Mouse (Mus musculus) heart, adult 2 months (tissue): ENCODE results near the gene Caskin1. TPM values are rescaled to one million over a fixed set of nuclear protein-coding genes. Genes with fewer than 3 reads are reported as not detected.
"Not testable (repeated sequence)": the region's sequence is repeated elsewhere in the genome, so short reads cannot be mapped to it uniquely, and the experiment has no call there.

Source experiments
- DNase-seq, 2 experiments: peaks; one replicate each; pipeline ENCODE4 v3.0.0; 2021
- H3K27ac ChIP-seq: fragments of 200-600 bp; 2 replicates; pipeline ENCODE4 v1.8.1; 2022
- H3K27me3 ChIP-seq: fragments of 200-500 bp; 2 replicates; pipeline ENCODE4 v1.6.1; 2012; ENCODE audit warnings: mild to moderate bottlenecking, low read length, inconsistent platforms, mixed read lengths; ENCODE audit not compliant: control insufficient read depth, insufficient read depth
- H3K36me3 ChIP-seq: fragments of 200-500 bp; 2 replicates; pipeline ENCODE4 v1.6.1; 2012; ENCODE audit warnings: low read length, inconsistent platforms; ENCODE audit not compliant: control insufficient read depth, insufficient read depth
- H3K4me1 ChIP-seq: fragments of 200-500 bp; 2 replicates; pipeline ENCODE4 v1.6.1; 2011; ENCODE audit warnings: low read length; ENCODE audit not compliant: control insufficient read depth, insufficient read depth
- H3K4me3 ChIP-seq: fragments of 200-600 bp; 2 replicates; pipeline ENCODE4 v1.8.1; 2022
- H3K79me2 ChIP-seq: fragments of 200-500 bp; replicated peaks from 2 replicates; pipeline ENCODE4 v1.6.1; 2012; ENCODE audit warnings: mild to moderate bottlenecking, inconsistent platforms, low read length, moderate library complexity, mixed read lengths; ENCODE audit not compliant: control insufficient read depth, insufficient read depth
- H3K9ac ChIP-seq: fragments of 200-500 bp; 2 replicates; pipeline ENCODE4 v1.6.1; 2012; ENCODE audit warnings: low read depth, mild to moderate bottlenecking, control low read depth, inconsistent platforms, low read length, mixed read lengths
- CTCF ChIP-seq: fragments of 200-600 bp; IDR thresholded peaks from 2 replicates; pipeline ENCODE4 v1.8.1; 2022; ENCODE audit warnings: antibody characterized with exemption, mild to moderate bottlenecking, moderate library complexity
- EP300 ChIP-seq: fragments of 200-500 bp; IDR thresholded peaks from 2 replicates; pipeline ENCODE4 v1.6.1; 2011; ENCODE audit warnings: low read depth, low read length, control low read depth; ENCODE audit not compliant: insufficient read depth
- POLR2A ChIP-seq: fragments of 200-500 bp; IDR thresholded peaks from 2 replicates; pipeline ENCODE4 v1.6.1; 2011; ENCODE audit warnings: mild to moderate bottlenecking, low read depth, low read length, control low read depth; ENCODE audit not compliant: insufficient read depth
- WGBS: fragments of 180-500 bp; shearing (Covaris S2); methylation state at CpG from one replicate; pipeline ENCODE4 v1.1.7; 2018; 5-methylcytosine and 5-hydroxymethylcytosine counted together
- intact Hi-C: fragments of 180-260 bp; cut with DNase I; formaldehyde crosslinking; loops from one replicate; pipeline ENCODE4 v1.15.1; 2025
- polyA plus RNA-seq: library from polyadenylated mRNA; depleted of rRNA; stranded (reverse); fragments of >200 nt; gene quantifications from 2 replicates; pipeline ENCODE4 v1.2.3, GENCODE M21; 2012
- total RNA-seq, 2 experiments: library from RNA; stranded (reverse); gene quantifications; 2 replicates each; pipeline ENCODE4 v1.2.3; 2021

The Caskin1 gene
- total and polyA plus RNA-seq, 3 experiments, result 0.16 to 0.55 (median 0.45) TPM

- TF ChIP-seq POLR2A, result no peak
- no peak for TF ChIP-seq CTCF
- TF ChIP-seq EP300, result no peak
- H3K79me2 ChIP-seq, result 0 out of 2 replicates have a peak, but pooled peaks cover 2% of the 10 kb centered on the region
- 91% methylated on average over 8 of the region's 8 CpGs for WGBS
- H3K4me1 ChIP-seq, result no peaks in the 10 kb centered on the region
- H3K27me3 ChIP-seq, result no peaks in the 10 kb centered on the region
- intact Hi-C loops, result no loop called here
- no peak for DNase-seq
- H3K9ac ChIP-seq, result no peak overlapping the region
- H3K36me3 ChIP-seq, result no peaks in the 10 kb centered on the region
- no peak overlapping the region for H3K4me3 ChIP-seq
- H3K27ac ChIP-seq, result no peak overlapping the region
Observed at GRCm38 (mm10) chr17:24446590-24446989, 41.8 kb upstream of the Caskin1 start.

- Histone ChIP-seq H3K36me3 (peaks cover 3% of the 10 kb centered on the region; the same call in 1 of the 2 replicates), H3K27ac (no peak overlapping the region), H3K79me2 (0 out of 2 replicates have a peak, but pooled peaks cover 3% of the 10 kb centered on the region), H3K4me1 (peaks cover 3% of the 10 kb centered on the region), H3K27me3 (no peaks in the 10 kb centered on the region), H3K9ac (no peak overlapping the region), H3K4me3 (no peak overlapping the region)
- TF ChIP-seq POLR2A (no peak), CTCF (no peak), EP300 (no peak)
- no peak for DNase-seq
- WGBS, result 95% methylated on average over 6 of the region's 6 CpGs
- intact Hi-C loops, result no loop called here
Observed at GRCm38 (mm10) chr17:24449507-24449906, 38.9 kb upstream of the Caskin1 start.

- Histone ChIP-seq H3K27me3 (no peaks in the 10 kb centered on the region), H3K36me3 (peaks cover 3% of the 10 kb centered on the region; the same call in 1 of the 2 replicates), H3K9ac (no peak overlapping the region), H3K4me1 (peaks cover 3% of the 10 kb centered on the region), H3K79me2 (0 out of 2 replicates have a peak, but pooled peaks cover 3% of the 10 kb centered on the region), H3K27ac (no peak overlapping the region), H3K4me3 (no peak overlapping the region)
- no peak for TF ChIP-seq POLR2A
- WGBS, result 94% methylated on average over 6 of the region's 6 CpGs
- intact Hi-C loops, result loop anchor here (5.0 kb wide), 1 partner anchor 34 kb away; no protein-coding TSS in a partner anchor
- no peak for DNase-seq
Observed at GRCm38 (mm10) chr17:24451220-24451619, 37.2 kb upstream of the Caskin1 start.

GRCm38 (mm10) chr17:24453372-24453771, 35.0 kb upstream of the Caskin1 start:
- TF ChIP-seq EP300 (no peak), CTCF (no peak), POLR2A (no peak)
- no peak overlapping the region for H3K27ac ChIP-seq
- 79% methylated on average over 2 of the region's 2 CpGs for WGBS
- H3K27me3 ChIP-seq, result no peaks in the 10 kb centered on the region
- H3K79me2 ChIP-seq, result 0 out of 2 replicates have a peak, but pooled peaks cover 3% of the 10 kb centered on the region
- H3K9ac ChIP-seq, result no peak overlapping the region
- no peak overlapping the region for H3K4me3 ChIP-seq
- no peak for DNase-seq
- intact Hi-C loops, result loop anchor here (5.0 kb wide), 1 partner anchor 36 kb away; no protein-coding TSS in a partner anchor
- peaks cover 3% of the 10 kb centered on the region; the same call in 1 of the 2 replicates for H3K36me3 ChIP-seq
- H3K4me1 ChIP-seq, result peaks cover 3% of the 10 kb centered on the region

- H3K27ac ChIP-seq, result peak overlapping the region; percentile 97
- H3K27me3 ChIP-seq, result no peaks in the 10 kb centered on the region
- peak overlapping the region; percentile 86 for H3K4me3 ChIP-seq
- intact Hi-C loops, result loop anchor here (5.0 kb wide), 1 partner anchor 37 kb away; no protein-coding TSS in a partner anchor
- TF ChIP-seq EP300, result no peak
- no peak for TF ChIP-seq POLR2A
- no peak for TF ChIP-seq CTCF
- 0 out of 2 replicates have a peak, but pooled peaks cover 3% of the 10 kb centered on the region for H3K79me2 ChIP-seq
- peaks cover 3% of the 10 kb centered on the region for H3K4me1 ChIP-seq
- no peak for DNase-seq
- 3% methylated on average over 14 of the region's 14 CpGs for WGBS
- H3K36me3 ChIP-seq, result peaks cover 3% of the 10 kb centered on the region; the same call in 1 of the 2 replicates
- H3K9ac ChIP-seq, result peak overlapping the region; percentile 82
Observed at GRCm38 (mm10) chr17:24454218-24454755, 34.1 kb upstream of the Caskin1 start.

DNA sequence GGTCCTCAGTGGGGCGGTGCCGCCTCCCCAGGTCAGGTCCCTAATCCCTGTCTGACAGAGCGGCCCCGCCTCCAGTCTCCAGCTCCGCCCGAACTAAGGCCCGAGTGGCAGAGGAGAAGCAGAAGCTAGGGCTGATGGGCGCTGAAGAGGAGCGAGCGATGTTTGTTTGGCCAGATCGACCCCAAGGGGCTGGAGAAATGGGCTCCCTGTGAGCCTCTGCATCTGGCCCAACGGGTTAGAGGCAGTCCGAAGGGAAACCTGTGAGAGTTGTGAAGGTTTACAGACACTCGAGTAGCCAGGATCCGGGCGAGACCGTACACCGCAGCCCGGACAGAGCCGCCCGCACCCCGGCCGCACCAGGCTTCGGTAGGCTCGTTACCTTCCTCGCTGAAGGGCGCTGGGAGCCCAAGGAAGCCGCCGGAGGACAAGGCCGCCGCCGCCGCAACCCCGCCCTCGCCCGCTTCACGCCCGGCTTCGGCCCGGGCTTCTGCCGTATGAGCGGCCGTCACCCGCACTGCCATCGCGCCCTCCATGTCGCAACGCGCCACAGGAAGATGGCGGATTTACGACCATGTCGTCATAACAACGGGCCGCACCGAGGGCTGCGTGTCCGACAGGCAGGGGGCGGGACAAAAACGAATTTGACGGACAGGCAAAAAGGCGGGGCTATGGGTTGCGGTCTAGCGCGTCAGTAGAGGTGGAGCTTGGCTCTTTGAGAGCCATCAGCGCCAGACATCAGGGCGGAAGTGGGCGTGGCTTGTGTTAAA, 33.5 kb upstream of the Caskin1 start:
- Histone ChIP-seq H3K4me1 (peaks cover 3% of the 10 kb centered on the region), H3K9ac (peak overlapping the region; percentile 82), H3K36me3 (peaks cover 3% of the 10 kb centered on the region; the same call in 1 of the 2 replicates), H3K27ac (peak overlapping the region; percentile 97), H3K27me3 (no peaks in the 10 kb centered on the region), H3K79me2 (0 out of 2 replicates have a peak, but pooled peaks cover 1% of the 10 kb centered on the region), H3K4me3 (peak overlapping the region; percentile 86)
- DNase-seq, result peak; percentile 99
- intact Hi-C loops, result loop anchor here (5.0 kb wide), 1 partner anchor 38 kb away; no protein-coding TSS in a partner anchor
- TF ChIP-seq POLR2A, result peak; percentile 90
- TF ChIP-seq CTCF, result no peak
- peak; percentile 71 for TF ChIP-seq EP300
- under 1% methylated on average over 67 of the region's 67 CpGs for WGBS

GRCm38 (mm10) chr17:24455523-24456206, 32.7 kb upstream of the Caskin1 start:
- WGBS, result 50% methylated on average over 10 of the region's 10 CpGs
- H3K79me2 ChIP-seq, H3K9ac ChIP-seq, H3K36me3 ChIP-seq, DNase-seq, H3K27me3 ChIP-seq, intact Hi-C loops, H3K4me1 ChIP-seq: not testable (repeated sequence)
- Histone ChIP-seq H3K4me3 (peak overlapping the region; percentile 15; the same call in 1 of the 2 replicates), H3K27ac (peak overlapping the region; percentile 56)
